Mouse (Mus musculus): ENCODE data around the gene Trpv2. TPM values are rescaled to one million over a fixed set of nuclear protein-coding genes. Genes with fewer than 3 reads are reported as not detected.
A peak's percentile ranks its signal among the peaks of the same experiment; 100 is the strongest.

The Trpv2 gene
- total RNA-seq, 4 experiments from 2014 or later, result 0.46 to 1.3 (median 0.95) TPM

- no peak for DNase-seq (ENCODE audit: low spot score in 2 of 2)
Measured at GRCm38 (mm10) chr11:62629352-62630224, 55.3 kb downstream of the Trpv2 start.

- no peak for DNase-seq (ENCODE audit: low spot score in 2 of 2)
Measured at GRCm38 (mm10) chr11:62630225-62630821, 56.0 kb downstream of the Trpv2 start.

- no peak for DNase-seq (ENCODE audit: low spot score in 2 of 2)
Measured at GRCm38 (mm10) chr11:62631138-62631537, 56.9 kb downstream of the Trpv2 start.

GRCm38 (mm10) chr11:62635406-62635805 lies 61.1 kb downstream of the Trpv2 start:
- no peak for DNase-seq (ENCODE audit: low spot score in 2 of 2)

GRCm38 (mm10) chr11:62636105-62636839 lies 62.0 kb downstream of the Trpv2 start:
- DNase-seq (ENCODE audit: low spot score in 2 of 2), result no peak

- no peak for DNase-seq (ENCODE audit: low spot score in 2 of 2)
Measured at GRCm38 (mm10) chr11:62636840-62637221, 62.5 kb downstream of the Trpv2 start.

GRCm38 (mm10) chr11:62637401-62637800 lies 63.1 kb downstream of the Trpv2 start:
- DNase-seq (ENCODE audit: low spot score in 2 of 2), result no peak

- no peak for DNase-seq (ENCODE audit: low spot score in 2 of 2)
Measured at GRCm38 (mm10) chr11:62637806-62638205, 63.5 kb downstream of the Trpv2 start.

GRCm38 (mm10) chr11:62638402-62638801 lies 64.1 kb downstream of the Trpv2 start:
- no peak for DNase-seq (ENCODE audit: low spot score in 2 of 2)

GRCm38 (mm10) chr11:62640378-62640777 lies 66.1 kb downstream of the Trpv2 start:
- DNase-seq (ENCODE audit: low spot score in 2 of 2), result no peak

GRCm38 (mm10) chr11:62642023-62642844 lies 67.9 kb downstream of the Trpv2 start:
- DNase-seq (ENCODE audit: low spot score in 2 of 2), result no peak

- DNase-seq (ENCODE audit: low spot score in 2 of 2), result peak in 1 of 2 experiments; percentile 54
Measured at GRCm38 (mm10) chr11:62643011-62643631, 68.8 kb downstream of the Trpv2 start.

GRCm38 (mm10) chr11:62643681-62644363 lies 69.5 kb downstream of the Trpv2 start:
- no peak for DNase-seq (ENCODE audit: low spot score in 2 of 2)

- DNase-seq (ENCODE audit: low spot score in 2 of 2), result no peak
Measured at GRCm38 (mm10) chr11:62644602-62645336, 70.5 kb downstream of the Trpv2 start.

GRCm38 (mm10) chr11:62645337-62645675 lies 71.0 kb downstream of the Trpv2 start:
- no peak for DNase-seq (ENCODE audit: low spot score in 2 of 2)

- DNase-seq (ENCODE audit: low spot score in 2 of 2), result no peak
Measured at GRCm38 (mm10) chr11:62645732-62646494, 71.6 kb downstream of the Trpv2 start.

- no peak for DNase-seq (ENCODE audit: low spot score in 2 of 2)
Measured at GRCm38 (mm10) chr11:62646495-62646843, 72.2 kb downstream of the Trpv2 start.

GRCm38 (mm10) chr11:62646958-62647515 lies 72.8 kb downstream of the Trpv2 start:
- DNase-seq (ENCODE audit: low spot score in 2 of 2), result no peak
